Mouse (Mus musculus) midbrain, embryonic 11.5 days (tissue): ENCODE data around the gene Cdkl4. TPM values are rescaled to one million over a fixed set of nuclear protein-coding genes. Genes with fewer than 3 reads are reported as not detected.
"Not testable (repeated sequence)": the region's sequence is repeated elsewhere in the genome, so short reads cannot be mapped to it uniquely, and the experiment has no call there.

Experiments used
- ATAC-seq: fragments of 200-750 bp; cut with Nextera tagmentation; 2 replicates; pipeline ENCODE4 v1.8.0; 2017; ENCODE audit warnings: moderate TSS enrichment, moderate library complexity; ENCODE audit not compliant: low FRiP score
- DNase-seq: peaks from one replicate; pipeline ENCODE4 v3.0.0; 2015; ENCODE audit warnings: low spot score; ENCODE audit errors: missing footprints
- H3K27ac ChIP-seq: fragments of 300-500 bp; sonication (generic); 2 replicates; pipeline ENCODE4 v1.5.1; 2014; ENCODE audit warnings: low read depth, low read length
- H3K27me3 ChIP-seq: fragments of 300-500 bp; sonication (generic); 2 replicates; pipeline ENCODE4 v1.6.1; 2014; ENCODE audit warnings: mild to moderate bottlenecking, low read length, moderate library complexity, mixed read lengths; ENCODE audit not compliant: control insufficient read depth, insufficient read depth
- H3K36me3 ChIP-seq: fragments of 300-500 bp; sonication (generic); 2 replicates; pipeline ENCODE4 v1.6.1; 2014; ENCODE audit warnings: mild to moderate bottlenecking, low read length, moderate library complexity, mixed read lengths; ENCODE audit not compliant: control insufficient read depth, insufficient read depth
- H3K4me1 ChIP-seq: fragments of 300-500 bp; sonication (generic); 2 replicates; pipeline ENCODE4 v1.6.1; 2014; ENCODE audit warnings: low read length; ENCODE audit not compliant: control insufficient read depth, insufficient read depth
- H3K4me2 ChIP-seq: fragments of 300-500 bp; sonication (generic); 2 replicates; pipeline ENCODE4 v1.6.1; 2014; ENCODE audit warnings: mild to moderate bottlenecking, moderate library complexity
- H3K4me3 ChIP-seq: fragments of 300-500 bp; sonication (generic); 2 replicates; pipeline ENCODE4 v1.5.1; 2014; ENCODE audit warnings: low read depth, low read length
- H3K9ac ChIP-seq: fragments of 300-500 bp; sonication (generic); 2 replicates; pipeline ENCODE4 v1.6.1; 2014; ENCODE audit warnings: low read length
- H3K9me3 ChIP-seq: fragments of 300-500 bp; sonication (generic); 2 replicates; pipeline ENCODE4 v1.6.1; 2016; ENCODE audit warnings: low read length; ENCODE audit not compliant: control insufficient read depth
- WGBS: fragments of 180-500 bp; shearing (Covaris S2); extraction: QIAGEN DNeasy Blood & Tissue Kit; methylation state at CpG from one replicate; pipeline ENCODE4 v1.1.7; 2014; 5-methylcytosine and 5-hydroxymethylcytosine counted together
- polyA plus RNA-seq: library from polyadenylated mRNA; unstranded; fragments of >200 nt; fragmentation: Nextera tagmentation; extraction: Ambion mirVana; gene quantifications from 2 replicates; pipeline ENCODE4 v1.2.1, GENCODE M21; 2014

The Cdkl4 gene
- polyA plus RNA-seq, 1 experiment from 2014 or later: 2.0 TPM

- Histone ChIP-seq H3K4me1 (no peaks in the 10 kb centered on the region), H3K9me3 (no peaks in the 10 kb centered on the region), H3K4me3 (no peak overlapping the region), H3K27ac (no peak overlapping the region), H3K4me2 (no peak overlapping the region), H3K36me3 (no peaks in the 10 kb centered on the region), H3K9ac (no peak overlapping the region), H3K27me3 (no peaks in the 10 kb centered on the region)
- WGBS: 62% methylated on average over 6 of the region's 6 CpGs
- ATAC-seq (no peak), DNase-seq (no peak)
Observed at GRCm38 (mm10) chr17:80537136-80537535, 40.5 kb downstream of the Cdkl4 start.

- 88% methylated on average over 6 of the region's 6 CpGs for WGBS
- Histone ChIP-seq H3K36me3 (no peaks in the 10 kb centered on the region), H3K4me2 (no peak overlapping the region), H3K9me3 (no peaks in the 10 kb centered on the region), H3K4me1 (no peaks in the 10 kb centered on the region), H3K27me3 (no peaks in the 10 kb centered on the region), H3K9ac (no peak overlapping the region), H3K4me3 (no peak overlapping the region), H3K27ac (no peak overlapping the region)
- DNase-seq (no peak), ATAC-seq (no peak)
Observed at GRCm38 (mm10) chr17:80535633-80536032, 42.0 kb downstream of the Cdkl4 start.

DNA sequence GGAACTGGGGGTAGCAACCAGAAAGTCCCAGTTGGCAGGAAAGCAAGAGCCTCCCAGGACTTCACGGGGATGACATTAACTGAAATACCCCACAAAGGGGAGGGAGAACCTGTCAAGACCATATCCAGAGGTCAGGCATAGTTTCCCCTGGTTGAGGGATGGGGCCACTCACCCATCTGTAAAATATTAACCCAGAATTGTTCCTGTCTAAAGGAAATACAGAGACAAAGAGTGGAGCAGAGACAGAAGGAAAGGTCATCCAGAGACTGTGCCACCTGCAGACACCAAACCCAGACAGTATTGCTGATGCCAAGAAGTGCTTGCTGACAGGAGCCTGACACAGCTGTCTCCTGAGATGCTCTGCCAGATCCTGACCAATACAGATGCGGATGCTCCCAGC lies 46.3 kb downstream of the Cdkl4 start:
- not testable (repeated sequence) for H3K27ac ChIP-seq, DNase-seq, H3K36me3 ChIP-seq, H3K9ac ChIP-seq, ATAC-seq, H3K4me3 ChIP-seq, H3K4me1 ChIP-seq, H3K27me3 ChIP-seq, H3K4me2 ChIP-seq, H3K9me3 ChIP-seq
- 73% methylated on average over 2 of the region's 2 CpGs for WGBS

DNA sequence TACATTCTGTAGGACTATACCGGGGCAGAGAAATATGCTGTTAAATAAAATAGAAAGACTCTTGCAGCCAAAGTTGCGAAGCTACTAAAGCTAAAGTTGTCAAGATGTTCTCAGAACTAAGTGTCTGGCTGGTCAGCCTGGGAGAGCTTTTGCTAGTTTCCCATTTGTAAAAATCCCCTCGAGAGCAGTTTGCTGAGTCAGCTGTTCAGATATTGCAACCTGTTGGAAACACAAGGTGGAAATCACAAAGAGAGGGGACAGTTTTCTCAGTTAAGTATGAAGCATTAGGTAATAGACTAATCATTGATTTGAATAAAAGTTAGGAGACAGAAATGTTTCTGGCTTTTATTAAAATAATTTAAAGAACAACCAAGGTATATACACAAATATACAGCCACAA lies 54.4 kb downstream of the Cdkl4 start:
- DNase-seq (no peak), ATAC-seq (no peak)
- WGBS: 84% methylated on average over 3 of the region's 3 CpGs
- H3K27me3 ChIP-seq: no peaks in the 10 kb centered on the region
- H3K36me3 ChIP-seq: no peaks in the 10 kb centered on the region
- H3K9ac ChIP-seq: no peak overlapping the region
- H3K4me2 ChIP-seq: no peak overlapping the region
- H3K4me1 ChIP-seq: 0 out of 2 replicates have a peak, but pooled peaks cover 2% of the 10 kb centered on the region
- H3K27ac ChIP-seq: no peak overlapping the region
- no peak overlapping the region for H3K4me3 ChIP-seq
- no peaks in the 10 kb centered on the region for H3K9me3 ChIP-seq

DNA sequence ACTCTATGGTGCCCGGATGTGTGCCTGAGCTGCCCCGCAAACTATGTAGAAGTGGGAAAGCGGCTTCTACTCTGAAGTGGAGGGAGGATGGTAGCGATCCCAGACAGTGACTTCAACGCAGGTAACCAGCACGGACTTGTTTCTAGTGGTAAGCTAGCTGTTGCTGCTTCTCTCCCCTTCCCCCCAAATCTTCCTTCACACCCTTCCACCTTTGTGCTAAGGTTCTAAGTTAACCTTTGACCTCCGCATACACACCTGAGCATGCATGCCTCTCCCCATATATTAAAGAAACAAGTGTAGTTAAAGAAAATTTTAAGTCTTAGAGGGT lies 55.4 kb downstream of the Cdkl4 start:
- no peaks in the 10 kb centered on the region for H3K27me3 ChIP-seq
- H3K27ac ChIP-seq: no peak overlapping the region
- H3K4me3 ChIP-seq: no peak overlapping the region
- DNase-seq (peak; percentile 75), ATAC-seq (no peak)
- no peaks in the 10 kb centered on the region for H3K9me3 ChIP-seq
- 0 out of 2 replicates have a peak, but pooled peaks cover 2% of the 10 kb centered on the region for H3K4me1 ChIP-seq
- 47% methylated on average over 7 of the region's 7 CpGs for WGBS
- H3K36me3 ChIP-seq: no peaks in the 10 kb centered on the region
- H3K4me2 ChIP-seq: no peak overlapping the region
- no peak overlapping the region for H3K9ac ChIP-seq

GRCm38 (mm10) chr17:80521521-80522228 lies 55.9 kb downstream of the Cdkl4 start:
- WGBS: 20% methylated on average over 4 of the region's 4 CpGs
- no peak; the same call in 1 of the 2 replicates for ATAC-seq
- DNase-seq: peak; percentile 88
- Histone ChIP-seq H3K36me3 (no peaks in the 10 kb centered on the region), H3K9ac (no peak overlapping the region), H3K4me1 (0 out of 2 replicates have a peak, but pooled peaks cover 2% of the 10 kb centered on the region), H3K4me2 (no peak overlapping the region), H3K4me3 (no peak overlapping the region), H3K9me3 (no peaks in the 10 kb centered on the region), H3K27ac (no peak overlapping the region), H3K27me3 (no peaks in the 10 kb centered on the region)

DNA sequence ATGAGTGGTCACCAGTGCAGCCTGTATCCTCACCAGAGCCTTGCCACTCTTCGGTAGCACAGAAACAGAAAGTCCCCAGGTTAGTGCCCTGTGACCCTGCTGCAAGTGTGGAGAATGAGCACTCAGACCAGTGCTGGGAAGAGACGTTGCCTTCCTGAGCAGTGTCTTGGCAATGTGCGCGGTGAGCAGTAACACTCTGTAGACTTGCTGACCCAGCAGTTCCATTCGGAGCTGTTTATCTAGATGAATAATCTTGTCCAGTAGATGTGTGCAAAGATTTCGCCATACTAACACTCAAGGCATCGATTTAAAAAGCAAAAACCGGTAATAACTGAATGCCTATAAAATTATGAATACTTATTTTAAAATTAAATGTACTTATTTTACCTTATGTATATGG lies 57.1 kb downstream of the Cdkl4 start:
- H3K4me3 ChIP-seq: no peak overlapping the region
- 87% methylated on average over 8 of the region's 8 CpGs for WGBS
- H3K9me3 ChIP-seq: no peaks in the 10 kb centered on the region
- no peak for DNase-seq
- no peak overlapping the region for H3K4me2 ChIP-seq
- H3K9ac ChIP-seq: no peak overlapping the region
- no peak overlapping the region for H3K27ac ChIP-seq
- no peaks in the 10 kb centered on the region for H3K36me3 ChIP-seq
- H3K27me3 ChIP-seq: no peaks in the 10 kb centered on the region
- no peak for ATAC-seq
- 0 out of 2 replicates have a peak, but pooled peaks cover 2% of the 10 kb centered on the region for H3K4me1 ChIP-seq

- Histone ChIP-seq H3K9ac (no peak overlapping the region), H3K4me3 (no peak overlapping the region), H3K4me2 (no peak overlapping the region), H3K27me3 (no peaks in the 10 kb centered on the region), H3K9me3 (no peaks in the 10 kb centered on the region), H3K27ac (no peak overlapping the region), H3K4me1 (0 out of 2 replicates have a peak, but pooled peaks cover 2% of the 10 kb centered on the region), H3K36me3 (no peaks in the 10 kb centered on the region)
- ATAC-seq (no peak), DNase-seq (no peak)
- 96% methylated on average over 12 of the region's 12 CpGs for whole genome bisulfite sequencing
Observed at GRCm38 (mm10) chr17:80518811-80519210, 58.8 kb downstream of the Cdkl4 start.

GRCm38 (mm10) chr17:80517244-80517643 lies 60.4 kb downstream of the Cdkl4 start:
- H3K4me2 ChIP-seq: no peak overlapping the region
- H3K9ac ChIP-seq: no peak overlapping the region
- ATAC-seq (no peak), DNase-seq (no peak)
- H3K36me3 ChIP-seq: no peaks in the 10 kb centered on the region
- H3K4me3 ChIP-seq: no peak overlapping the region
- H3K27ac ChIP-seq: no peak overlapping the region
- H3K4me1 ChIP-seq: 0 out of 2 replicates have a peak, but pooled peaks cover 2% of the 10 kb centered on the region
- H3K27me3 ChIP-seq: no peaks in the 10 kb centered on the region
- H3K9me3 ChIP-seq: no peaks in the 10 kb centered on the region; the same call in 1 of the 2 replicates
- WGBS: 80% methylated on average over 9 of the region's 9 CpGs
